Mouse (Mus musculus) kidney, adult 2 months (tissue): Measurements from ENCODE around the gene Slc6a13. TPM values are rescaled to one million over a fixed set of nuclear protein-coding genes. Genes with fewer than 3 reads are reported as not detected.

Experiments
- DNase-seq: peaks from one replicate; pipeline ENCODE4 v3.0.0; 2021
- H3K27ac ChIP-seq: fragments of 200-500 bp; 2 replicates; pipeline ENCODE4 v1.5.1; 2012; ENCODE audit warnings: low read depth, low read length, control low read depth, inconsistent platforms; ENCODE audit not compliant: insufficient read depth
- H3K27me3 ChIP-seq: fragments of 200-500 bp; replicated peaks from 2 replicates; pipeline ENCODE4 v1.6.1; 2012; ENCODE audit warnings: mild to moderate bottlenecking, moderate library complexity, low read length, inconsistent platforms; ENCODE audit not compliant: control insufficient read depth, insufficient read depth
- H3K36me3 ChIP-seq: fragments of 200-500 bp; 2 replicates; pipeline ENCODE4 v1.6.1; 2012; ENCODE audit warnings: mild to moderate bottlenecking, moderate library complexity, low read length, inconsistent platforms; ENCODE audit not compliant: control insufficient read depth, insufficient read depth
- H3K4me1 ChIP-seq: fragments of 200-500 bp; 2 replicates; pipeline ENCODE4 v1.6.1; 2011; ENCODE audit warnings: low read length; ENCODE audit not compliant: control insufficient read depth, insufficient read depth
- H3K4me3 ChIP-seq: fragments of 200-500 bp; 2 replicates; pipeline ENCODE4 v1.5.1; 2011; ENCODE audit warnings: mild to moderate bottlenecking, low read depth, low read length, control low read depth; ENCODE audit not compliant: insufficient read depth
- CTCF ChIP-seq: fragments of 200-500 bp; conservative IDR thresholded peaks from 2 replicates; pipeline ENCODE4 v1.5.1; 2011; ENCODE audit warnings: low read depth, mild to moderate bottlenecking, control low read depth, low read length, moderate library complexity, mixed read lengths; ENCODE audit not compliant: insufficient read depth, insufficient read length
- POLR2A ChIP-seq: fragments of 200-500 bp; IDR thresholded peaks from one replicate; pipeline ENCODE4 v1.6.1; 2011; ENCODE audit warnings: low read depth, low read length, control low read depth
- WGBS: fragments of 180-500 bp; shearing (Covaris S2); methylation state at CpG from one replicate; pipeline ENCODE4 v1.1.7; 2018; 5-methylcytosine and 5-hydroxymethylcytosine counted together
- polyA plus RNA-seq: library from polyadenylated mRNA; depleted of rRNA; stranded (reverse); fragments of >200 nt; gene quantifications from 2 replicates; pipeline ENCODE4 v1.2.3, GENCODE M21; 2012

Gene Slc6a13
- polyA plus RNA-seq, 1 experiment: 95.6 TPM

GRCm38 (mm10) chr6:121338519-121338896 is 38.5 kb downstream of the Slc6a13 start:
- Histone ChIP-seq H3K36me3 (no peaks in the 10 kb centered on the region), H3K4me1 (no peaks in the 10 kb centered on the region), H3K27ac (no peak overlapping the region), H3K4me3 (no peak overlapping the region), H3K27me3 (no peaks in the 10 kb centered on the region)
- no peak for DNase-seq
- 34% methylated on average over 4 of the region's 4 CpGs for WGBS
- TF ChIP-seq CTCF: no peak
- no peak for TF ChIP-seq POLR2A

DNA sequence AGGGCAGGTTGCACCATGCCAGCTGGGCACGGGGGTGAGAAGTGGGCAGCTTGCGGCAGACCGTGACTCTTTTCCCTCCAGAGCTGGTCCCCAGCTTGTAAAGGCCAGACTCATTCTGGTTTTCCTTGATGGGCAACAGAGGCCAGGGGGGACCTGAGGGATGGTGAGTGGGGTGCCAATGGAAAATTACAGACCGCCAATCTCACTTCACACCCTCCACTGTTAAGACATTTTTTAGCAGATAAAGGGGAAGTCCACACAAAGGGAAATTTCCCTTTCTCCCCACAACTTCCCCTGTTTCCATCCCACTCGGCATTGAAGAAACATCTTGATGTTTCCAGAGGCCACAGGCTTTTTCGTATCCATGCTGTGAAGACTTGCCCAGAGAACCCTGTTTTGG is 41.6 kb downstream of the Slc6a13 start:
- Histone ChIP-seq H3K27me3 (no peaks in the 10 kb centered on the region), H3K27ac (no peak overlapping the region), H3K4me1 (no peaks in the 10 kb centered on the region), H3K4me3 (no peak overlapping the region), H3K36me3 (no peaks in the 10 kb centered on the region)
- WGBS: 65% methylated on average over 6 of the region's 6 CpGs
- no peak for DNase-seq
- TF ChIP-seq CTCF: no peak
- no peak for TF ChIP-seq POLR2A

DNA sequence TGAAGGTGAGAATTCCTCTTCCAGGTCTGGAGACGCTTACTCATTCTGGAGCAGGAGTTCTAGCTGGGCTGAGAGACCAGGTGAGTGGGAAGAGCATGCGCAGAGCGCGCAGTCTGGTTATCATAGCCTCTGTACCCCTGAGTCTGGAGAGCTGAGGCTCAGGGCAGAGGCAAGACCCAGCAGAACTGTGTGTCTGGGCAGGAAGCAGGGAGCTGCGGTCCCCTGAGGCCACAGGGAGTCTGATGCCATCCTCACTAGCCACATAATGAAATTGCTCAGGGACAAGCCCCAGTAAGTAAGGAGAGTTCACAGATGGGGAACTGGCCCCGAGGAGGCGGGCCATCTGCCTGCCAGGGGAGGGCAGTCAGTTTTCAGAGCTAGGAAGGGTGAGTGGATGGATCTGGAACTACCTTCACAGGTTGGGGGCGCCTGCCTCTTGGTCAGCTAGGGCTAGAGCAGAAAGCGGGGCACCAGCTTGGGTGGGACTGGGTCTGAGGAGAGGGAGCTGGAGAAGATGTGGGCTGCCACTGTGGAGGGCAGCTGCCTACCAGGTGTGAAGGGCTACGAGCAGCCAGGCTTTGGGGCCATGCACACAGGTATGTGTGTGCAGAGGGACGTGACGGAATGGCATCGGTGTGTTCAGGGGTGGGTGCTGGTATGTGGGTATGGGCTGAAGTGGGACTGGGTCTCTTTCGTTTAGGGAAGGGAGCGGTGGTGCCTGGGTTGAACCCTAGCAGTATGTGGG is 43.2 kb downstream of the Slc6a13 start, which contains the start of gene Slc6a12:
Gene Slc6a12 (plus strand): TSS at position 51 of the 745 bp plus-strand sequence.
- Histone ChIP-seq H3K27me3 (no peaks in the 10 kb centered on the region), H3K27ac (no peak within 1 kb of the TSS), H3K4me3 (peak within 1 kb of the TSS; percentile 4; the same call in 1 of the 2 replicates), H3K36me3 (no peaks in the 10 kb centered on the region), H3K4me1 (no peaks in the 10 kb centered on the region)
- no peak for TF ChIP-seq CTCF
- no peak for TF ChIP-seq POLR2A
- peak; percentile 21 for DNase-seq
- 56% methylated on average over 15 of the region's 15 CpGs for WGBS

DNA sequence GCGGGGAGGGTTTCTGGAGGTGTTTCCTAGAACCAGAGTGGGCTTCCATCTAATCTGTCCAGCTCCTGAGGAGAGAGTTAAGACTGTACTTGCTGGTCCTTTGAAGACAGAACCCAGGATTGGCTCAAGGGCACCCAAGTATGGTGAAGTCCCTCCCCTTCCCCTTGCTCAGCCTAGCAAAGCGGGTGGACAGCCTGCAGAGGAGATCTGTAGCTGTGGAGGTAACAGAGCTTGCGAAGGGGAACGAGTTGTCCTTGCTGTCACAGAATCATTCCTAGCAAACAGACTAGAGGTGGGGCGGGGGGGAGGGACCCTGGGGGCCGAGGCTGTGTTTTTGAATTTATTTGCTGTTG is 43.7 kb downstream of the Slc6a13 start:
- H3K36me3 ChIP-seq: no peaks in the 10 kb centered on the region
- H3K27ac ChIP-seq: no peak overlapping the region
- H3K4me1 ChIP-seq: no peaks in the 10 kb centered on the region
- TF ChIP-seq CTCF: no peak
- TF ChIP-seq POLR2A: no peak
- H3K27me3 ChIP-seq: no peaks in the 10 kb centered on the region
- peak; percentile 37 for DNase-seq
- WGBS: 24% methylated on average over 6 of the region's 6 CpGs
- H3K4me3 ChIP-seq: peak overlapping the region; percentile 4; the same call in 1 of the 2 replicates

DNA sequence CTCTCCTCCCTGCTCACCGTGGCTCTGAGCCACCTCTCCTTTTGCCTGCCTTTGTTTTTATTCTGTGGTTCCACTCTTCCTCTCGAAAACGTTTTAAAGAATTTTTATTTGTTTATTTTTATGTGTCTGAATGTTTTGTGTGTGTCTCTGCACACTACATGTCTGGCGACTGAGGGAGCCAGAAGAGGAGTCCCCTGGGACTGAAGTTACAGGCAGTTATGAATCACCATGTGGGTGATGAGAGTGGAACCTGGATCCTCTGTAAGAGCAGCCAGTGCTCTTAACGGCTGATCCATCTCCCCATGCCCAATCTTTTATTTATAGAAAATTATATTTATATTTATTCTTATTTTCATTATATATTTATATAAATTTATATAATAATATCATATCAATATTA is 44.3 kb downstream of the Slc6a13 start:
- Histone ChIP-seq H3K27me3 (no peaks in the 10 kb centered on the region), H3K36me3 (no peaks in the 10 kb centered on the region), H3K4me3 (peak overlapping the region; percentile 24; the same call in 1 of the 2 replicates), H3K4me1 (no peaks in the 10 kb centered on the region), H3K27ac (no peak overlapping the region; the same call in 1 of the 2 replicates)
- WGBS: 38% methylated on average over 5 of the region's 5 CpGs
- TF ChIP-seq POLR2A (no peak), CTCF (no peak)
- no peak for DNase-seq

DNA sequence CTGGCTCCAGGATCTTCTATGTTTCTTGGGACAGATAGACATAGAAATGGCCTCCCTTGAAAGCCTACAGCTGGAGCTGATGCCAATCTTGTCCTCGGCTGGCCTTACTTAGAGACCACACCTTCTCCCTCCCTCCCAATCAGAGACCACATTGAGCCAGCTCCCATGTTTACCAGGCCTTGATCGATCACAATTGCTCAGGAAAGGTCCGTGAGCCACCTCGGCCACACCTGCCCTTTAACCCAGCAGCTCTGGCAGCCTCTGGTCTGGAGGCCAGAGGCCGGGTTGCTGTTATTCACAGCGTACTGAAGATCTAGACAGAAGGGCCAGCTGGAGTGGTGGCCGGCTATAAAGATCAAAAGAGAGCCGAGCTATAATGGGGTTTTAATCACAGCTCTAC is 46.4 kb downstream of the Slc6a13 start:
- 59% methylated on average over 8 of the region's 8 CpGs for WGBS
- H3K27me3 ChIP-seq: no peaks in the 10 kb centered on the region
- H3K27ac ChIP-seq: no peak overlapping the region
- no peaks in the 10 kb centered on the region for H3K36me3 ChIP-seq
- no peak for DNase-seq
- no peak overlapping the region for H3K4me3 ChIP-seq
- no peak for TF ChIP-seq POLR2A
- no peak for TF ChIP-seq CTCF
- no peaks in the 10 kb centered on the region for H3K4me1 ChIP-seq

- Histone ChIP-seq H3K27ac (no peak overlapping the region), H3K4me1 (no peaks in the 10 kb centered on the region), H3K36me3 (no peaks in the 10 kb centered on the region), H3K4me3 (no peak overlapping the region), H3K27me3 (no peaks in the 10 kb centered on the region)
- 41% methylated on average over 2 of the region's 2 CpGs for WGBS
- TF ChIP-seq POLR2A: no peak
- TF ChIP-seq CTCF: no peak
- no peak for DNase-seq
Observed at GRCm38 (mm10) chr6:121352276-121352675, 52.2 kb downstream of the Slc6a13 start.

- Histone ChIP-seq H3K4me3 (no peak overlapping the region), H3K27ac (no peak overlapping the region), H3K4me1 (no peaks in the 10 kb centered on the region), H3K36me3 (no peaks in the 10 kb centered on the region), H3K27me3 (no peaks in the 10 kb centered on the region)
- DNase-seq: no peak
- TF ChIP-seq POLR2A: no peak
- no peak for TF ChIP-seq CTCF
- 82% methylated on average over 1 of the region's 1 CpGs for WGBS
Observed at GRCm38 (mm10) chr6:121356041-121356440, 56.0 kb downstream of the Slc6a13 start.
